Mouse (Mus musculus) 3134 (cell line): ENCODE measurements at regions not wholly inside any gene's neighbourhood (a gene's known extent, or its start where the extent isn't known, plus 50 kb on each side); places are given as distances from the start of the nearest gene placed in this dataset.

Source experiments
- DNase-seq: peaks from one replicate; pipeline ENCODE4 v3.0.0-alpha.2; 2011; ENCODE audit warnings: low spot score; ENCODE audit not compliant: insufficient read length; ENCODE audit errors: extremely low read depth

GRCm38 (mm10) chr10:67819534-67819933, 92.9 kb downstream of the Zfp365 start:
- DNase-seq = no peak

DNA sequence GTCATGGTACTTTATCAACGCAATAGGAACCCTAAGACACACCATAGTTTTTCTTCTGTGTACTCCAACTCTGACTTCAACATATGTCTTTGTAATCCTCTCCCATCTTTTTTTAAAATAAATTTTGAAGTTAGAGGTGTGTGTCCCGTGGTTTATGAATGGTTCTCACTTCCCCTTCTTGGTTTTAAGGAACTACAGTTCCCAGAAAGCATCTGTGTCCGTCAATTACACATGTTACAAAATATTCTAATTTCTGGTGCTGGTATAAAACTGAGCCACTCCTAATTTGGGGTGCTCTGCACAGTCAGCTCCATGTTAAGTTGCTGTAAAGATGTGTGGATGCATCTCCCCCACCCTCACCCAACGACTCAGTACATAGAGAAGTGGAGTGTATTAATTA, 98.6 kb downstream of the Zfp365 start:
- DNase-seq = no peak

DNA sequence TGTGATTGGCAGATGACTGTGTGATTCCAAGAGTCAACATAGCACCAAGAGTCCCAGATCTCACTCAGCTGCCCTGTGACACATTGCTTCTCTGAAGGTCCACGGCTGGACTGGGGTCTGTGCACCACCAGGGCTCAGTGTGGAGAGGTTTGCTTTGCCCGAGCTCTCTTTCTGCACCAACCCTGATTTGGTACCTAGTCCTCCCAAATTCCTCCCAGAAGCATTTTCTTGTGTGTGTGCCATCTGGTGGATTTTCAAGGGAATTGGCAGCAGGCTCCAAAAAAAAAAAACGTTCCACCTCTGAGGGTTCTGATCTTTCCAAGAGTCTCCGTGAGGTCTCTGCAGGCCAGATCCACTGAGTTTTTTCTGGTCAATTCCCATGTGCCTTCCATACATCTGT, 107.3 kb downstream of the Zfp365 start:
- peak; percentile 11 for DNase-seq

GRCm38 (mm10) chr10:67804637-67805036, 107.8 kb downstream of the Zfp365 start:
- no peak for DNase-seq

DNA sequence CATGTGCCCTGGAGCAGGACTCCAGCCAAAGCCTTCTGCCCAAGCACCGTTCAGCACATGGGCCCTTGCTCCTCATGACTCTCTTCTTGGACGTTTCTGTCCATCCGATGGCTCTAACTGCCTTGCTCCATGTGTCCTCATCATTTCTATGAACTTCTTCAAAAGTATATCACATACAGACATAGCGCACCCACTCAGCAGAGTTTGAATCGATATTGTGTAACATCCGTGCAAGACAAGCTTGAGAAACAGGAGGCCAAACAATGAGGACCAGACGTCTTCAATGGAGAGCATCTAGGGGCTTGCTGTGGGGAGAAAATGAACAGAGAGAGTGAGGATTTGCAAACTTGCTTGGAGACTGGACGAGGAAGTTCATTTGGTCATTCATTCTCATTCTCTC, 110.3 kb downstream of the Zfp365 start:
- no peak for DNase-seq

DNA sequence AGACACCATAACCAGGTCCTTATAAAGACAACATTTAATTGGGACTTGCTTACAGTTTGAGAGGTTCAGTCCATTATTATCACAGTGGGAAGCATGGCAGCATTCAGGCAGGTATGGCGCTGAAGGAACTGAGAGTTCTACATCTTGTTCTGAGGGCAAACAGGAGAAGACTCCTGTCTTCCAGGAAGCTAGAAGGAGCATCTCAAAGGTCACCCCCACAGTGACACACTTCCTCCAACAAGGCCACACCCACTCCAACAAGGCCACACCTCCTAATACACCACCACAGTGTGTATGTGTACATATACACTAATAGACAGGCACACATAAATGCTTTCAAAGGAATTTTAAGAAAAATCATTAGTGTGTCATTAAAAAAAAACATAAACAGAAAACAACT, 110.8 kb downstream of the Zfp365 start:
- DNase-seq = no peak

GRCm38 (mm10) chr10:67798991-67799390, 113.5 kb downstream of the Zfp365 start:
- DNase-seq = no peak

- DNase-seq = no peak
These were observed 119.3 kb downstream of the Zfp365 start for GRCm38 (mm10) chr10:67793206-67793605.

DNA sequence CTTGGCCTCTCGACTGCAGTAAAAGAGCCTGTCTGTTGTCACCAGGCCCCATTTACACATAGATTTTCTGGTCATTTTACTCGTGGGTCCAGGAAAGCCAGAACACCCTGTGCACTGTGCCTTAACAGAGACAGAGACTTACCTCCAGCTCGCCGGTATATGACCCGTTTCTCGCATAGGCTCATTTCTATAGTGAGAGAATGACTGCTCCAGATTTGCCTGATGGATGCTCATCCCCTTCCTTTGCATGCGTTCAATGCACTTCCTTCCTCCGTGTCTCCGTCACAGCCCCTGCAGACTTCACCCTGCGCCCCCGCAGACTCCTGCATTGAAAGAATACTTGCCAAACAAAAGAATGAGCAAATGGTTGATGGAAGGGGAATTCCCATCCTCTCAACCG, 122.8 kb downstream of the Zfp365 start:
- DNase-seq = no peak

GRCm38 (mm10) chr10:67788116-67788515, 124.3 kb downstream of the Zfp365 start:
- no peak for DNase-seq

GRCm38 (mm10) chr10:67785563-67785962, 126.9 kb downstream of the Zfp365 start:
- DNase-seq = peak; percentile 72

- no peak for DNase-seq
These were observed 134.1 kb downstream of the Zfp365 start for GRCm38 (mm10) chr10:67778341-67778740.

DNA sequence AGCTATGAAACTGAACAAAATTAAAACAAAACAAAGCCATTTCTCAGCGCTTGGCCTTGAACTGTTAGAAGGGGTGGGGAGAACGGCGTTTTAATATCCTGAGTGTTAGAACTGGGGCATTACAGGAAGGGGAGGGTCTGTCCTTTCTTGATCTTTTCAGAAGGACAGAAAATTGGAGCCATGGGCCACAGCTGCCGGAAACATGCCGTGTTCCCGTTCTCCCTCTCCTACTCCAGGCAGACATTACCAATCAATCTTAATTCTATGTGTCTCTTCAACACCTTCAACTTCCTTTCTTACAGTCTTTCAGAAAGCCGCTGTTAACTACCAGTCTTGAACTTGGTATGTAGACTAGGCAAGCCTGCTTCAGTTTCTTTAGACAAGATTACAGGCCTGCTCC, 134.7 kb downstream of the Zfp365 start:
- DNase-seq = no peak

DNA sequence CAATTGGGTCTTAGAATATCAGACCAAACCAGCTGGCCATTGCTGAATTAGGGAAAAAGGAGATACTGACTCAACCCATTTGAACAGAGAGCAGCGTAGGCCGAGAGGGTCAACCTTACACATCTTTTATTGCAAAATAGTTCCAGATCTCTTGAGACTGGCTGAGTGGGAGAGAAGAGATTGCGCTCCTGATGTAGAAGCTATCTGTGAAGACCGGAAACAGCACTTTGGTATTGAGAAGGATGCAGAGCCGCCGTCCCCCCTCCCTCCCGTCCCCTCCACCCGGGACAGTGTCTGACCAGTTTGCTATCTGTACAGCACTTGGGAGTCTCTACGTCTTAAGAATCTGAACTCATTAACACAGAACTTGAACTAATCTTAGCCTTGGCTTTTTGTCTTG, 135.6 kb downstream of the Zfp365 start:
- DNase-seq = no peak

GRCm38 (mm10) chr10:67771796-67772195, 140.7 kb downstream of the Zfp365 start:
- no peak for DNase-seq

- no peak for DNase-seq
These were observed 146.4 kb downstream of the Zfp365 start for GRCm38 (mm10) chr10:67766099-67766498.

GRCm38 (mm10) chr10:67760424-67760823, 152.0 kb downstream of the Zfp365 start:
- DNase-seq = no peak

DNA sequence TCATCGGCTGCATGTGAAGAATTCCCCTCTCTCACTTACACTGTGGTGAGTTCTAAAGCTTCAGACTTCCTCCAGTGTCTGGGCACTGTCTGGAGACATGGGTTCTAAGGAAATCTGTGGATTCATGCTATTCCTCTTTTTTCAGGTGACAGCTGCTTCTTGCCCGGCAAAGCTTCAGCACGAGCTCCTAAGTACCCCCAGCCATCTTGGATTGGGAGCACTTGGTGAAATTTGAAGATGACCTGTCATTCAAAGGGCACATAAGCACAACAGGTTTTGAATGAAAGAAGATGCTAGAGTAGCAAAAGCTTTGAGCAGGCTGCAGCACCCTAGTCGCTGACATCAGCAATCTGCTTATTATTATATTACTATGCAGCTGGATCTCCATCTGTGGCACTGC, 164.3 kb downstream of the Zfp365 start:
- DNase-seq = no peak

GRCm38 (mm10) chr10:67747461-67747860, 165.0 kb downstream of the Zfp365 start:
- DNase-seq = no peak

DNA sequence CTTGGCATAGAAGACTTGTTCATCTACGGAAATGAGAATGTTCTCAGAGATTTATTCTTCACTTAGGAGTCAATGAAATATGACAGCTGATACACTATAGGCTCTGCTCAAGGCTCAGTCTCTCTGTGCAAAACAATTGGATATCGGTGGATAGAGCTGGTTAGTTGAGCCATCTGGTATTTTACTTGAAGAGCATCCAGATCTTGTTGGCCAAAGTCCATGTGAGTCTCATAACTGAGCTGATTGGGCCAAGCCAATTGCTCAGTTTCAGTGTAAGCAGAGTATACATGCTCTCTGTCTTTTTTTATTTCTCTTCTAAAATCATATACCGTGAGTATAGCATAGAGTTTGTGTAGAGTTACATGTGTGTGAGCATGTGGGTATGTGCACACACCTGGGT, 166.3 kb downstream of the Zfp365 start:
- no peak for DNase-seq

DNA sequence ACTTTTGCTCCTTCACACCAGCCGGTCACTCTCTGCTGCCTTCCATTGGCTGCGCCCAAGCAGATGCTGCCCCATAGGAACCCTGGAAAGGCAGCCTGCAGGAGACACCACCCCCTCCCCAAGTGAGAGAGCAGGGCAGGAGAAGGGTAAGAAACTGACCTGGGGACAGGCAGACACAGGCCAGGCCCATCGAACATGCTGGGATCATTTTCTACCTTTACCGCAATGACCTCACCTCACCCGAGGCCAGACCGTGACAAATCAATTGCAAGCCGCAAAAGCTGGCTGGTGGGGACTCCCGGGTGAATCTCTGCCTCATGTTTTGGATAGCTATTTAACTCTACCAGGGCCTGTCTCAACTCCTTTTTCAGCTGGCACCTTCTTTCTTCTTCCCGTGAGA, 168.9 kb downstream of the Zfp365 start:
- DNase-seq = peak; percentile 28

DNA sequence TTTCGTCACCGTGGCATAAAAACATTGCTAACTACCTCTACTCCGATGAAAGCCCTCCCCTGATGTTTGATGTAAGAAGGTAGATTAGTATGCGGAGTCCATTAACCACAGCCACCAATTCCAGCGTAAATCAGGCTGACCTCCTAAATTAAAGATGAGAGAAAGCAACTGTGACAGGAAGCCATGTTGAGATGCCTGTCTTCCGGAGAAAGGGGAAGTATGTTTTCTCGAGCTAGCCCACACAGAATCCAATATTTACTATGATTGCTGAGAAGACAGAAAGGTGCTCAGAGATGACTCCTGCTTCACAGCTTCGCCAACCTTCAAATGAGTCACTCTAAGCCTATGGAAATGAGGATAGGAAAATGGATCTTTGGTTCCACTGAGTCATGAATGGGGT, 169.6 kb downstream of the Zfp365 start:
- no peak for DNase-seq

- DNase-seq = no peak
These were observed 170.2 kb downstream of the Zfp365 start for GRCm38 (mm10) chr10:67742305-67742704.

DNA sequence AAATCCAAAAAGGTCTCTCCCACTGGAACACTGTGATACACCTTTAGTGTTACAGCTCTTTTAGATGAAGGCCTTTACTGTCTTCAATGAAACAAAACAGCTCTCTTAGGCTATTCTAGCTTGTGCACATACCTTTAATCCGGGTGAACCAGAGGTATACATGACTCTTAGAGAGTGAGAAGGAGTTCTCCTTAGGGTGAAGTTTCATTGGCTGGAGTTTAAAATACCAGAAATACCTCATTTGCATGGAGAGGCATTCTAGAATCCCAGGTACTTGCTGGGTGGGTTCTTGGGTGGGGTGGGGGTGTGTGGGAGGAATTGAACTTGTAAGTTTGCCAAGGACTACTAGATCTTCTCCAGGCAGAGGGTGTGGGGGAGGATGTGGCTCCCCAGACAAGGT, 173.3 kb downstream of the Zfp365 start:
- DNase-seq = no peak
